Mouse (Mus musculus): ENCODE data around the gene Hadhb.

Gene Hadhb

DNA sequence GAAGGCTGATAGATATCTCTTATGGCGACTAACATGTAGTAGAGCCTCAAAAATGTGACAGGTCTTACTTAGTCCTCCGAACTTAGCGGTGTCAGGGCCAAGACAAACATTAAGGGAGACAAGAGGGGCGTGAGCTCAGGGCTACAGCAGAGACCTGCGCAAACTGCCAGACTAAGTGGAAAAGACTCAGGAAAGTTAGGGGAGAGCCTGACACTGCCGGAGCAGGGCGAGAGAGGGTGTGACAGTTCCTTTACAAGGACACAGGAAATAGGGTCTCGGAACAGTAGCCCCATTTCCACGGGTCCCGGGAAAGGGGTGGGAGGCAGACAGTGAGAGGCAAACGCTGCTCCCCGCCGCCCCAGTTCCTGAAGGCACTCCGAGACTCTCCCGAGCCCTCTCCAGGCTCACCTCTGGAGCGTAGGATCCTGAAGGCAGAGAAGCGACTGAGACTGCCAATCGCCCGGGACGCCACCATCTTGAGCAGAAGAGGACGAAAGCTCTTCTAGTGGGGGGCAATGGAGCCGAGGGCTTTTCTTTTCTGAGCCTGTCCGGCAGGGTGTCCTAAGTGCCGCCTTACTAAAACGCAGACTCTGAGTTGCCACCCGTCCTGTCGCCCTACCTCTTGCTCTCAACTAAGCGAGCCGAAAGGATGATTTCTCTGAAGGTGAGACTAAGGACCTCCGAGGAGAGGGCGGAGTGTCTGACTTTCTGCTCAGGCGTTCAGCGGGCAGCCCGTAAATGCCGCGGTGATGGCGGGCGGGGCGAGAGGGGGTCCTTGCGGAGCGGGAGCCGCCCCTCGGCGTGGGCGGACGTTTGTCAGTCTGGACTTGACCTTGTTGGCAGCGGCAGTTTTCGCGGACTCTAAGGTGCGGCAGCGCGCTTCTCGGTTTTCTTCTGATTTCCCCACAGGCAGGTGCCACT is at the start of gene Hadhb, which contains the start of gene Hadha:
Hadhb (plus strand) TSS at position 775 of the 921 bp plus-strand sequence.
Hadha (minus strand) TSS at position 689 of the 921 bp plus-strand sequence.
- DNase-seq (ENCODE audit: low read depth, low spot score) = peak; percentile 93

- DNase-seq (ENCODE audit: low read depth, low spot score) = no peak
Observed at GRCm38 (mm10) chr5:30105668-30106300, 49.3 kb upstream of the Hadhb start, which contains the start of gene 3110082J24Rik. TSS of gene 3110082J24Rik (minus strand) at chr5:30106086.

- DNase-seq (ENCODE audit: low read depth, low spot score) = no peak
Observed at GRCm38 (mm10) chr5:30106756-30107155, 48.3 kb upstream of the Hadhb start.

GRCm38 (mm10) chr5:30107186-30107585 is 47.9 kb upstream of the Hadhb start:
- DNase-seq (ENCODE audit: low read depth, low spot score) = no peak

DNA sequence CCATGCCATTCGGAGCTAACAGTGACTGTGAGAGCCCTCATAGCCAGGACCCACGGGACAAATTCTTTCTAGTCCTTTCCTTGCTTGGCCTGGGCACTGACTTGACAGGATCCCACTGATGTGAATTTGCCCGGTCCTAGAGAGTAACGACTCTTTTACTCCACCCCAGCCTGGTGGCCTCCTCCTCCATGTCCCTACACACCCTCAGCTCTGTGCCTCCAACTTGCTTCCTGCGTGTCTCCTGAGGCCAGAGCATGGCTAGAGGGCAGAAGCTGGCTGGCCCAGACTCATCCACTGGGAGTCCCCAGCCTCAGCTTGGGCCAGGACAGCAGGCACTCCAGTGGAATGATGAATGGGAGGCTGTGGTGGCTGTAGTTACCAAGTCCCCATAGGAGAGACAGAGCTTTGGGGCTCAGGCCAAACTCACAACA is 47.4 kb upstream of the Hadhb start:
- no peak for DNase-seq (ENCODE audit: low read depth, low spot score)

- no peak for DNase-seq (ENCODE audit: low read depth, low spot score)
Observed at GRCm38 (mm10) chr5:30108233-30108632, 46.8 kb upstream of the Hadhb start.

DNA sequence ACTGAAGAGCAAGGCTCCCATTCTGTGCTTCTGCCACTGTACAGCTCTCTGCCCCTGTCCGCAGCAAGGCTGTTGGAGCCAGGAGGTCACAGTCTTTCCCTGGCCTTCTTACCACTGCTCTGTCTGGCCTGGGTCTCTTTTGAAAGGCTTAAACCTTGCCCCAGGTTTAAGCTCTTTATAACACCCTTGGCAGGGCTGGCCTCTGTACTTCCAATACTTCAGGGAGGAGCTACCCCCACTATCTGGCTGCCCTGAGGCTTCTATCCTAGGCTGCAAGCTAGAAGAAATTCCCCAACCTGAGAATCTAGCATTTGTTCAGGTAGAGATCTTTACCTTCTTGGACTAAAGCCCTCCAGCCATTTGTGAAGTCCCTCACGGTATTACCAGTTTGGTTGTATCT is 45.1 kb upstream of the Hadhb start:
- DNase-seq (ENCODE audit: low read depth, low spot score) = no peak

DNA sequence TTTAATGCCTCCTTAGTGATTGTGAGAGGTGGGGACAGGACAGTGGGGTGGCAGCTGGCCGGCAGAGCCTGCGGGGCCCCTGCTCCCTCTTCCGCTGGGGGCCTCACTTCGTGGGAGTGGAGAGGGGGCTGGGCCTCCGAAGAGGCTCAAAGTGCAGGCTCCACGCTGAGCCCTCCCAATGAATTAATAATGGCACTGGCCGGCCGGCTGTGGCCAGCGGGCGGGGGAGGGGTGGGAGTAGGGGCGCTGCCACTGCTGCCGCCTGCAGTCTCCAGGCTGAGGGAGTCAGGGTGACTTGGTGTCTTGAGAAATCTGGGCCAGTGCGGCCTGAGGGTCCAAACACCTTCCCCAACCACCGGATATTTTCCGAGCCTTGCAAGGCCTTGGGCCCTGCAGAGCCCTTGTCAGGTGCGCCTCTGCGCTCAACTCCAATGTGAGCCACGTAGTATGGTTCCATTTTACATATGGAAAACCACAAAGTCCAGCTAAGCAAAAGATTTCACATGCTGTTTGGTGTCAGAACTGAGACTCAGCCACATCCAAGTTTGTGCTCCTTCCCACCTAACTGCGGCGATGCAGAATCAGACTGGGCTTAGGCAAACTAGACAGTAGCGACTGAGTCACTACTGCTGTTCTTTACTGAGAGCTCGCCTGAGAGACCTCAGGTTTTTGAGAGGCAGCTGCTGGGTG is 44.5 kb upstream of the Hadhb start:
- no peak for DNase-seq (ENCODE audit: low read depth, low spot score)

GRCm38 (mm10) chr5:30111126-30111525 is 43.9 kb upstream of the Hadhb start:
- DNase-seq (ENCODE audit: low read depth, low spot score) = no peak

GRCm38 (mm10) chr5:30111771-30112170 is 43.3 kb upstream of the Hadhb start:
- no peak for DNase-seq (ENCODE audit: low read depth, low spot score)

- DNase-seq (ENCODE audit: low read depth, low spot score) = no peak
Observed at GRCm38 (mm10) chr5:30112533-30113068, 42.4 kb upstream of the Hadhb start.

DNA sequence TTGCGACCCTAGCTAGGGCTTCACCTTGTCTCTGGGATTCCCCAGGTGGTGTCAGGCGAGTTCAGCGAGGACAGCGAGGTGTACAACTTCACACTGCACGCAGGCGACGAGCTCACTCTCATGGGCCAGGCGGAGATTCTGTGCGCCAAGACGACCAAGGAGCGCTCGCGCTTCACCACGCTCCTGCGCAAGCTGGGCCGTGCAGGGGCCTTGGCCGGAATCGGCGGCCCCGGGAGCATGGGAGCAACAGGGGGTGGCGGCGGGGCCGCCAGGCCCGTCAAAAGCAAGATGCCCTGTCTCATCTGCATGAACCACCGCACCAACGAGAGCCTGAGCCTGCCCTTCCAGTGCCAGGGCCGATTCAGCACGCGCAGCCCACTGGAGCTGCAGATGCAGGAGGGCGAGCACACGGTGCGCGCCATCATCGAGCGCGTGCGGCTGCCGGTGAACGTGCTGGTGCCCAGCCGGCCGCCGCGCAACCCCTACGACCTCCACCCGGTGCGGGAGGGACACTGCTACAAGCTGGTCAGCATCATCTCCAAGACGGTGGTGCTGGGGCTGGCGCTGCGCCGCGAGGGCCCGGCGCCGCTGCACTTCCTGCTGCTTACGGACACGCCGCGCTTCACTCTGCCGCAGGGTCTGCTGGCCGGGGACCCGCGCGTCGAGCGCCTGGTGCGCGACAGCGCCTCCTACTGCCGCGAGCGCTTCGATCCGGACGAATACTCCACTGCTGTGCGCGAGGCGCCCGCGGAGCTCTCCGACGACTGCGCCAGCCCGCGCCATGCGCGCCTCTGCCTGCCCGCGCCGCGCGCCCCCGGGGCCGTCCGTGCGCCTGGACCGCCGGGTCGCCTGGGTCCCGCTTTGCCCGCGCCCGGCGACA is 40.9 kb upstream of the Hadhb start:
- DNase-seq (ENCODE audit: low read depth, low spot score) = peak; percentile 76

DNA sequence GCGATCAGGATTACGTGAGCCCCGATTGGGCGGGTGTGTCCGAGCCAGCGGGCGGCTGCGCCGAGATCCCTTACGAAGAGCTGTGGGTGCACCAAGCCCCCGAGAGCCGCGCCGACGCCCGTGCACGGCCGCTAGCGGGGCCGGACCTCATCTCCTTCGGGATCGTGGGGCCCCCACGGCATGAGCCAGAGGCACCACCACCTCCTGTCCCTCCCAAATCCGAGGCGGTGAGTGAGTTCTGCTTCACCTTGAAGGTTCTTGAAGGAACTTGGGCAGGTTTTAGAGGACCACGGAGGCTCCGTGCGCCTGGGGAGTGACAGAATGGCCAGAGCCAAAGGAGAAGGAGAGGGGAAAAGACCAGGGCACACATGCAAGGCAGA is 40.3 kb upstream of the Hadhb start:
- no peak for DNase-seq (ENCODE audit: low read depth, low spot score)

DNA sequence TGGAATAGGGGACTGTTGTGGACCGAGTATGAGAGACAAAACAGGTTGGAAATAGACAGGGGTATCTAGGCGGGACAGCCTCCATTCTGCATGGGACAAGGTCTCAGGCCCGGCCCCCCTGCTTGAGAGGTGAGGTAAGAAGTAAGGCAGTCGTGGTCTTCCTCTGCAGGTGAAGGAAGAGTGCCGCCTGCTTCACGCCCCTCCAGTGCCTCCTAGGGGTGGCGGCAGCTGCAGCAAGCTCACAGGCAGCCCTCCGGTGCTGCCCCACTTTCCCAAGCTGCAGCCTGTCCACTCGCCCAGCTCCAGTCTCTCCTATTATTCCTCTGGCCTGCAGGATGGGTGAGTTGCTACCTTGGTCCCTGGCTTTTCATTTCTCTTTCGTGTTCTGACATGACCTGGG is 39.3 kb upstream of the Hadhb start:
- no peak for DNase-seq (ENCODE audit: low read depth, low spot score)

DNA sequence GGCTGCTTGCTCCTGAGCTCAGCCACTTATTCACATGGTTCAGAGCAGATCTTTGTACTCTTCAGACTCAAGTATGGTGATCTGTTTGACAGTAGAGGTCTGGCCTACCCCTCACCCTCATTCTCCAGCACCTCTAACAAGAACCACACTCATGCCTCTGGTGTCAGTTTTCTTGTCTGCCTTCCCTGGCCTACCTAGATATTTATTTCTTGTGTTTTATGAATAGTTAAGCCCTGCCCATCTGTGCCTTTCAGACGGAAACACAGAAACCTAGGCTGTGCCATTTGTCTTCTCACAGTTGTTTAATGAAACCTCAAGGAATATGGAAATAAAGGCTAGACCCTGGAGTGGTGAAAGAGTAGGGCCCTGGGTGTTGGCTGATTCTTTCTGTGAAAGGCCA is 37.0 kb upstream of the Hadhb start:
- no peak for DNase-seq (ENCODE audit: low read depth, low spot score)

GRCm38 (mm10) chr5:30119163-30119562 is 35.9 kb upstream of the Hadhb start:
- no peak for DNase-seq (ENCODE audit: low read depth, low spot score)

DNA sequence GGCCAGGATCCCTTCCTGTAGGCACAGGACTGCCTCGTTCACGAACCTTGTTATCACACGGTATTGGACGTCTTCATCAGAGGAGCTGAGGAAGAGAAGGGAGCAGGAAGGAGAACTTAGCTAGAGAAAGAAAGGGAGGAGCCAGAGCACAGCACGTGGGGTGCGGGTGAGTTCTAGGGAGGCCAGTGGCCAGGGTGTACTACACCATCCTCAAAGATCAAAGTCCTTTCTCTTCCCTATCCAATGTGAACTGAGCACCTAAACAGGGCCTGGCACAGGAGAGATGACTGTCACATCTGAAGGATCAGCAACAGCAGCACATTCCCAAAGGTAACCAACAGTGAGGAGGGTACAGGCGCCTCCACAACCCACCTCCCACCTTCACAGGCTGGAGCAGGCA is 34.9 kb upstream of the Hadhb start:
- no peak for DNase-seq (ENCODE audit: low read depth, low spot score)

DNA sequence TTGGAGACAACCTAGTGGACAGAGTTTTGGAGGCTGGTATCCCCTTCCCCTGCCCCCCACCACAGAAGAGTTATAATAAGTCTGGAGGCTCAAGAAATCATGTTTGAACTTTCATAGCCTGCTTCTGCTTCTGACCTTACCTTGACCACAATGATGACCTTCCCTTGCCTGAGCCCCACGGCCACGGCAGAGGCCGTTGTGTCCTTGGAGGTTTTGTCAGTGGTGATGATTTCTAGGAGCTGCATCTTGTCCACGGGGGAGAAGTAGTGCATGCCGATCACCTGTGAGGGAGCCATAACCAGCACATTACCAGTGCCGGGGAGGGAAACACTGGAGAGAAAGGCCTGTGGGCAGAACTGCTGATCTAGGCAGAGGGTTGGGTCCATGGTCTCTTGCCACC is 32.6 kb upstream of the Hadhb start:
- DNase-seq (ENCODE audit: low read depth, low spot score) = no peak

DNA sequence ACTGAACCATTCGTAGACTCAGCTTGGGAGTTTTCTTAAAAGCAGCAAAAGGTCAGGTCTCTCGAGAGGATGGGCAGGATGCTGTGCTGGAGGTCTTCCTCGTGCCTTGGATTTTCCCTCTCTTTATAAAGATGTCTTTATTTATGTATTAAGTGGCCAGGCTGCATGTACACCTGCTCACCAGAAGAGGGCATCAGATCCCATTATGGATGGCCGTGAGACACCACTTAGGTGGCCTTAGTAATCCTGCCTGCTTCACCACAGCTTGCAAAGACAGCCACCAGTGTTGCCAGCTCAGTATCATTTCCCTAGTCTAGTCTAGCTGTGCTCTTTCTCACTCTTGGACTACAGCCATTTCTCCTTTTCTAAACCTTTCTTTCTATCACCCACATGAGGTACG is 29.5 kb upstream of the Hadhb start:
- DNase-seq (ENCODE audit: low read depth, low spot score) = peak; percentile 47

DNA sequence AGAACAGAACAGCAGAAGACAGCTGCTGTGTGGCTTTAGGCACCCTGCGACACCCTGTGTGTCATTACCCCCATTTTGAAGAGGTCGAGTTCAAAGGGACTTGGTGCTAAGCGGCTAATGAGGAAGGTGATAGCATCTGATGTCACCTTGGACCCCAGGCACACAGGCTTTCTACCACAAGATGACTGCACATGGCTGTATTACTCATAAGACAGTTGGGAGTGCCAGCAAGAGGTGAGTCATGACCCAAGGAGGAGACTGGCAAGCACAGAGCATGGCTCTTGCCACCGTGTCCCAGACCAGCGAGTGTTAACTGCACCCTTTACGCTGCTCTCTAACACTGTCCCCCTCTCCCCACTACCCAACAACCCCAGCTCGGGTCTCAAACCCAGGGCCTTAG is 28.3 kb upstream of the Hadhb start:
- DNase-seq (ENCODE audit: low read depth, low spot score) = no peak
